Mouse (Mus musculus): ENCODE data around the gene Mrpl4. TPM values are rescaled to one million over a fixed set of nuclear protein-coding genes. Genes with fewer than 3 reads are reported as not detected.

The Mrpl4 gene
- total and polyA plus RNA-seq, 3 experiments, result 280 to 474 TPM; not detected in 1

DNA sequence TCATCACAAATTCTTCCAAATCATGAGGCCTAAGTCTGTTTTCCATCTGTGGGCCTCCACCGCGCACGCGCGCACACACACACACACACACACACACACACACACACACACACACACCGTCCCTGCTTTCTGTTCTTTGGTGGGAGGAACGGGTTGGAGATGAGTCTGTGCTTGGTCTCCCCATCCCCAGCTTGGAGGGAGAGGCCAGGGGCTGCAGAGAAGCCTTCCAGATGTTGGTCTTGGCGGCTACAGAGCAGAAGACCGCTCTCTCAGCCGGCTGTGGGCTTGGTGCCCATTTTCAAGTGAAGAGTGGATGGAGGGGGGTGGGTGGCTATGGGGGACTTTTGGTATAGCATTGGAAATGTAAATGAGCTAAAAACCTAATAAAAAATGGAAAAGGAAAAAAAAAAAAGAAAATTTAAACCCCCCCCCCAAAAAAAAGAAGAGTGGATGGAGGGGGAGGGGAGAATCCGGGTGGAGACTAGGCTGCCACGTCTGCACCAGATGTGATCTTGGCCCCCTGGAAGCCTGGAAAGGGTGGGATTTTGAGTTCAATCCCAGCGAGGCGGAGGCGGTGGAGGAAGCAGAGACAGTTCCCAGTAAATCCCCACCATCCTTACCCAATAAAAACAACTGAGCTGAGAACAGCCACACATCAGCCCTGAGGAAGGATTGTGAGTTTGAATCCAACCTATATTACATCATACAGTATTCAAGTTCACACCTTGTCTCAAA, 15.4 kb upstream of the Mrpl4 start:
- DNase-seq (ENCODE audit: low read depth, low spot score), result no peak
- Histone ChIP-seq H3K27ac (ENCODE audit: control insufficient read depth, low read depth, low read length) (no peak overlapping the region), H3K79me2 (ENCODE audit: control insufficient read depth, insufficient read depth, low read length, poor library complexity) (no peaks in the 10 kb centered on the region), H3K4me1 (ENCODE audit: control insufficient read depth in 1 of 2, insufficient read depth in 2 of 2, low read length in 2 of 2) (peaks cover 5 to 9% of the 10 kb centered on the region in 2 experiments; a peak in 3 of 4 replicates), H3K9me3 (replicated peaks; ENCODE audit: insufficient read depth, low read length) (no peaks in the 10 kb centered on the region), H3K9ac (ENCODE audit: control insufficient read depth, low read depth, low read length, poor library complexity, severe bottlenecking) (no peak overlapping the region), H3K36me3 (ENCODE audit: control insufficient read depth in 1 of 2, insufficient read depth in 2 of 2, low read length in 2 of 2) (peaks cover 0 to 10% of the 10 kb centered on the region in 2 experiments; a peak in 2 of 4 replicates), H3K4me3 (ENCODE audit: control insufficient read depth in 1 of 2, insufficient read depth in 1 of 2, low read depth in 2 of 2, low read length in 2 of 2) (no peak overlapping the region), H3K27me3 (ENCODE audit: control insufficient read depth in 1 of 2, insufficient read depth in 2 of 2, low read length in 2 of 2) (peaks cover 5 to 13% of the 10 kb centered on the region in 2 experiments; a peak in 2 of 4 replicates)
- TF ChIP-seq MAZ (IDR thresholded peaks at IDR 0.05; ENCODE audit: low read depth, low read length) (no peak), ZC3H11A (IDR thresholded peaks at IDR 0.05; ENCODE audit: low read depth, low read length) (no peak), NRF1 (IDR thresholded peaks at IDR 0.05; ENCODE audit: insufficient read depth, low read depth, low read length, poor library complexity, severe bottlenecking) (no peak), USF2 (IDR thresholded peaks at IDR 0.05; ENCODE audit: borderline replicate concordance in 1 of 2, insufficient read depth in 1 of 2, low read depth in 1 of 2, low read length in 2 of 2) (no peak), USF1 (IDR thresholded peaks at IDR 0.05; ENCODE audit: low read depth, low read length) (no peak), MXI1 (IDR thresholded peaks at IDR 0.05; ENCODE audit: low read depth, low read length) (no peak), MYB (IDR thresholded peaks at IDR 0.05; ENCODE audit: low read depth, low read length) (no peak), POLR2A (IDR thresholded peaks at IDR 0.05; ENCODE audit: control insufficient read depth in 1 of 2, insufficient read depth in 1 of 2, low read depth in 1 of 2, low read length in 2 of 2, poor library complexity in 1 of 2) (no peak), ZNF384 (IDR thresholded peaks at IDR 0.05; ENCODE audit: low read depth, low read length) (no peak), TCF12 (IDR thresholded peaks at IDR 0.05; ENCODE audit: low read depth, low read length) (no peak), MAX (IDR thresholded peaks at IDR 0.05; ENCODE audit: low read length) (no peak), TAL1 (IDR thresholded peaks at IDR 0.05; ENCODE audit: low read length) (no peak), MEF2A (IDR thresholded peaks at IDR 0.05; ENCODE audit: extremely low read depth, insufficient replicate concordance, low read depth, low read length, poor library complexity, severe bottlenecking) (no peak), MYC (IDR thresholded peaks at IDR 0.05; ENCODE audit: low read depth, low read length) (no peak), GATA1 (IDR thresholded peaks at IDR 0.05; ENCODE audit: low read depth, low read length) (no peak)

- no peak for TF ChIP-seq UBTF (IDR thresholded peaks at IDR 0.05; ENCODE audit: borderline replicate concordance, insufficient read depth, low read depth, low read length)
- no peak for TF ChIP-seq MYB (IDR thresholded peaks at IDR 0.05; ENCODE audit: low read depth, low read length)
- no peak for TF ChIP-seq ZKSCAN1 (IDR thresholded peaks at IDR 0.05; ENCODE audit: low read depth, low read length)
- TF ChIP-seq NRF1 (IDR thresholded peaks at IDR 0.05; ENCODE audit: insufficient read depth, low read depth, low read length, poor library complexity, severe bottlenecking), result no peak
- TF ChIP-seq RCOR1 (IDR thresholded peaks at IDR 0.05; ENCODE audit: low read depth, low read length), result no peak
- no peak for TF ChIP-seq GABPA (IDR thresholded peaks at IDR 0.05; ENCODE audit: low read depth, low read length)
- TF ChIP-seq JUND (IDR thresholded peaks at IDR 0.05; ENCODE audit: low read depth, low read length), result no peak
- TF ChIP-seq MXI1 (IDR thresholded peaks at IDR 0.05; ENCODE audit: low read depth, low read length), result no peak
- TF ChIP-seq MYC (IDR thresholded peaks at IDR 0.05; ENCODE audit: low read depth, low read length), result no peak
- TF ChIP-seq MAX (IDR thresholded peaks at IDR 0.05; ENCODE audit: low read length), result no peak
- TF ChIP-seq RAD21 (IDR thresholded peaks at IDR 0.05; ENCODE audit: low read depth, low read length), result no peak
- no peak for TF ChIP-seq ZNF384 (IDR thresholded peaks at IDR 0.05; ENCODE audit: low read depth, low read length)
- no peak overlapping the region for H3K9ac ChIP-seq (ENCODE audit: control insufficient read depth, low read depth, low read length, poor library complexity, severe bottlenecking)
- H3K27ac ChIP-seq (ENCODE audit: control insufficient read depth, low read depth, low read length), result no peak overlapping the region
Measured at GRCm38 (mm10) chr9:20987953-20988352, 14.6 kb upstream of the Mrpl4 start.

More at GRCm38 (mm10) chr9:20987953-20988352, 14.6 kb upstream of the Mrpl4 start:
- Histone ChIP-seq H3K27me3 (ENCODE audit: control insufficient read depth in 1 of 2, insufficient read depth in 2 of 2, low read length in 2 of 2) (peaks cover 5 to 13% of the 10 kb centered on the region in 2 experiments; a peak in 2 of 4 replicates), H3K4me1 (ENCODE audit: control insufficient read depth in 1 of 2, insufficient read depth in 2 of 2, low read length in 2 of 2) (peaks cover 3 to 7% of the 10 kb centered on the region in 2 experiments; a peak in 3 of 4 replicates), H3K9me3 (replicated peaks; ENCODE audit: insufficient read depth, low read length) (no peaks in the 10 kb centered on the region), H3K36me3 (ENCODE audit: control insufficient read depth in 1 of 2, insufficient read depth in 2 of 2, low read length in 2 of 2) (peaks cover 0 to 8% of the 10 kb centered on the region in 2 experiments; a peak in 2 of 4 replicates), H3K79me2 (ENCODE audit: control insufficient read depth, insufficient read depth, low read length, poor library complexity) (no peaks in the 10 kb centered on the region), H3K4me3 (ENCODE audit: control insufficient read depth in 1 of 2, insufficient read depth in 1 of 2, low read depth in 2 of 2, low read length in 2 of 2) (no peak overlapping the region)
- no peak for DNase-seq (ENCODE audit: low read depth, low spot score)
